Mouse (Mus musculus): Measurements from ENCODE around the gene Ninj2.

GRCm38 (mm10) chr6:120064627-120065026, 28.5 kb upstream of the Ninj2 start:
- TF ChIP-seq ZNF384 (IDR thresholded peaks at IDR 0.05; ENCODE audit: low read depth, low read length) = no peak
- no peak for TF ChIP-seq MYC (IDR thresholded peaks at IDR 0.05; ENCODE audit: low read depth, low read length)
- TF ChIP-seq POLR2A (IDR thresholded peaks at IDR 0.05; ENCODE audit: control insufficient read depth in 1 of 2, insufficient read depth in 1 of 2, low read depth in 1 of 2, low read length in 2 of 2, poor library complexity in 1 of 2) = no peak
- TF ChIP-seq KAT2A (conservative IDR thresholded peaks at IDR 0.05; ENCODE audit: low read depth, low read length) = no peak
- no peak for TF ChIP-seq MEF2A (IDR thresholded peaks at IDR 0.05; ENCODE audit: extremely low read depth, insufficient replicate concordance, low read depth, low read length, poor library complexity, severe bottlenecking)
- TF ChIP-seq CTCF (IDR thresholded peaks at IDR 0.05 in 2 of 3, conservative IDR thresholded peaks at IDR 0.05 in 1 of 3; ENCODE audit: control insufficient read depth in 1 of 3, insufficient read depth in 1 of 3, low read depth in 2 of 3, low read length in 3 of 3, poor library complexity in 1 of 3, severe bottlenecking in 1 of 3) = no peak
- TF ChIP-seq POLR2AphosphoS5 (IDR thresholded peaks at IDR 0.05; ENCODE audit: borderline replicate concordance, low read depth, low read length) = no peak
- no peak for TF ChIP-seq TCF12 (IDR thresholded peaks at IDR 0.05; ENCODE audit: low read depth, low read length)

Measured in MEL (cell line).